Mouse (Mus musculus) heart, postnatal 0 days (tissue): ENCODE data around the gene Kcnip3.

Experiments used
- CTCF ChIP-seq: IDR thresholded peaks from 2 replicates; pipeline ENCODE4 v1.5.1; 2016; ENCODE audit warnings: antibody characterized with exemption, control low read depth, low read depth
- EP300 ChIP-seq: IDR thresholded peaks from 2 replicates; pipeline ENCODE4 v1.6.1; 2016; ENCODE audit warnings: antibody characterized with exemption, low read depth

- no peak for TF ChIP-seq EP300
- no peak for TF ChIP-seq CTCF
These were observed 2.6 kb downstream of the Kcnip3 start for GRCm38 (mm10) chr2:127519308-127519707.
